Mouse (Mus musculus): ENCODE results near the gene Gng4. TPM values are rescaled to one million over a fixed set of nuclear protein-coding genes. Genes with fewer than 3 reads are reported as not detected.

The Gng4 gene
- polyA plus RNA-seq, 1 experiment from 2014 or later = 17.2 TPM

DNA sequence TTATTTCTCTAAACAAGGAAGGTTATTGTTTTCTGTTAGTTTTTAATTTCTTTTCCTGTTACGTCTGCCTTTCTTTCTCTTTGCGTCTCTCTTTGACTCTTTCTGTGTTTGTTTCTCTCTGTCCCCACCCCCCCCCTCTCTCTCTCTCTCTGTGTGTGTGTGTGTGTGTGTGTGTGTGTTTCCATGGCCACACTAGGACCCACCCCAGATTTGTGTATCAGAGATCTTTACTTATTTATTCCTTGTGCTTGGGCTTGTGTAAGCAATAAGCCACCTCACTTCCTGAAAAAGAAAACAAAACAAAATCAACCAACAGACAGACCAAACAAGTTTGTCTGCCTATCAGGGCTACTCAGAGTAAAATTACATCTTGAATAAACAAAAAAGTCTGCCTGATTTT, 82.5 kb downstream of the Gng4 start:
- no peak for ATAC-seq (ENCODE audit: insufficient number of reproducible peaks, low FRiP score, low TSS enrichment, low read depth)
- Histone ChIP-seq H3K9ac (no peak overlapping the region), H3K27ac (replicated peaks) (no peak overlapping the region), H3K4me3 (replicated peaks) (no peak overlapping the region), H3K4me1 (no peaks in the 10 kb centered on the region), H3K27me3 (no peaks in the 10 kb centered on the region), H3K4me2 (replicated peaks) (no peak overlapping the region), H3K36me3 (no peaks in the 10 kb centered on the region), H3K9me3 (replicated peaks) (no peaks in the 10 kb centered on the region)
- 68% methylated on average over 2 of the region's 2 CpGs for WGBS

DNA sequence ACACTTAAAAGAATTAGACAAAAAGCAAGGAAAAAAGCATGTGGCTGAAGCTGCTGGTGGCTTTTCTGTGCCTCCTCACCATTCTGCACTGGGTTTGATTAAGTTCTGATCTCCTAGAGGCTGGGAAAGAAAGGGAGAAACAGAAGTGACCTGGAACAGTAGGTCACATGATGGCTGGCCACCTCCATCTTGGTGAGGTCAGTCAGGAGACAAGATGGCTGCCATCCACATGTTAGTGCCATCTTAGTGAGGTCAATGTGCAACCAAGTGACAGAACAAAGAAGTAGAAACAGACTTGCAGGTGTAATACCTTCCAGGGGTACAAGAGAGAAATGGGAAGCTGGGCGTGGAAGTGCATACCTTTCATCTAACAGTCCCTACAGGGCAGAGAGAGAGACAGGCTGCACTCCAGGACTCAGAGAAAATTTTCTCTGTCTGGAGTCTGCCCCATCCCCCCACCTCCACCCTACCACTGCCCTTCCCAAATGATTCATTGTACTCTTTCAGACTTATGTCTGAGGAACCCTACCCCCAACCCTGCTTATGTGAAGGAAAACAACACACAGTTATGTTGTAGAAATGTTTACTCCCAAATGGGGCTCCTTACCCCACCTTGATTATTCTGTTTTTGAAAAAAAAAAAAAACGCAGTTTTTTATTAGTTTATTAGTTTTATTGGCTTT, 83.4 kb downstream of the Gng4 start:
- Histone ChIP-seq H3K9ac (no peak overlapping the region), H3K4me1 (no peaks in the 10 kb centered on the region), H3K4me2 (replicated peaks) (no peak overlapping the region), H3K27ac (replicated peaks) (no peak overlapping the region), H3K36me3 (no peaks in the 10 kb centered on the region), H3K4me3 (replicated peaks) (no peak overlapping the region), H3K9me3 (replicated peaks) (no peaks in the 10 kb centered on the region), H3K27me3 (no peaks in the 10 kb centered on the region)
- 79% methylated on average over 2 of the region's 2 CpGs for WGBS
- no peak for ATAC-seq (ENCODE audit: insufficient number of reproducible peaks, low FRiP score, low TSS enrichment, low read depth)

DNA sequence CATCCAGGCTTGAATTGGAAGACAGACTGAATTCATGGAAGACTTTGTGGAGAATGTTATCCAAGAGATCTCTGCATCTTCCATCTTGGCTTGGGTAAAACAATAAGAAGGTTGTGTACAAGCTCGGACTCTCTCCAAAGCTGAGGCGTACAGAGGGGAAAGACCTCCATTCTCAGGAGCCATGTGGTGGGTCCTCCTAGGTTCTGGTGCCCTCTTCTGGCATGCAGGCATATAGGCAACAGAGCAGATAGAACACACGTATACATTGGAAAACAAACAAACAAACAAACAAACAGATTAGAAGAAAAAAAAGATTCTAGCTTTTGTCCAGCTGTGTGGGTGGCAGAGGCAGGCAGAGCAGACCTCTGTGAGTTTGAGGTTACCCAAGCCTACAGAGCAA, 84.1 kb downstream of the Gng4 start:
- 8% methylated on average over 3 of the region's 3 CpGs for WGBS
- H3K36me3 ChIP-seq = no peaks in the 10 kb centered on the region
- H3K27ac ChIP-seq (replicated peaks) = no peak overlapping the region
- no peak overlapping the region for H3K9ac ChIP-seq
- H3K9me3 ChIP-seq (replicated peaks) = no peaks in the 10 kb centered on the region
- ATAC-seq (ENCODE audit: insufficient number of reproducible peaks, low FRiP score, low TSS enrichment, low read depth) = no peak
- H3K27me3 ChIP-seq = no peaks in the 10 kb centered on the region
- no peaks in the 10 kb centered on the region for H3K4me1 ChIP-seq
- no peak overlapping the region for H3K4me3 ChIP-seq (replicated peaks)
- H3K4me2 ChIP-seq (replicated peaks) = no peak overlapping the region

Other genes with a start within 250 kb of the Gng4 start
- 3.6 and 5.4 TPM in 2 replicates for gene Lyst, start 193.7 kb upstream of the Gng4 start, polyA plus RNA-seq (2015; fragmentation: Nextera tagmentation; extraction: Ambion mirVana)
- gene B3galnt2, start 170.4 kb downstream of the Gng4 start, polyA plus RNA-seq (2015; fragmentation: Nextera tagmentation; extraction: Ambion mirVana) = 33.7 and 36.1 TPM in 2 replicates